Mouse (Mus musculus): Measurements from ENCODE around the gene Eif4a1. TPM values are rescaled to one million over a fixed set of nuclear protein-coding genes. Genes with fewer than 3 reads are reported as not detected.

Gene Eif4a1
- polyA plus RNA-seq, 1 experiment from 2014 or later = 625 TPM

DNA sequence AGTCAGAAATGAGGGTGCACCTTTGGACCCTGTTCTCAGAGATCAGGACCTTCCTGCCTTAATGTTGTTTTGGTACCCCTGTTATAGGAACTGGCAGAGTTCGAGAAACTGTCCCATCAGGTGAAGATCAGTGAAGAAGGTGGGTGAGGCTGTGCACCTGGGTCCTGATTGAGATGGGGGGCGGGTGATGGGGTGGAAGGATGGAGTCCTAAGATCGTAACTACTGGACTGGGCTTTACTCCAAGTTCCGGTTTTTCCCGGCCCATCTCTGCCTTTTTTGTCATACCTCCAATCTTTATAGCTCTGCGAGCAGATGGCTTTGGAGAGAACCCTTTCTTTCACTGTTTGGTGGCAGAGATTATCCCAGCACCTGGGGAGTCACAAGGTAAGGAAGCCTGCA, 49.8 kb downstream of the Eif4a1 start:
- Histone ChIP-seq H3K9ac (peak overlapping the region; percentile 79), H3K9me3 (no peaks in the 10 kb centered on the region), H3K4me1 (peaks cover 9% of the 10 kb centered on the region; the same call in 1 of the 2 replicates), H3K36me3 (no peaks in the 10 kb centered on the region), H3K4me3 (peak overlapping the region; percentile 54), H3K27me3 (no peaks in the 10 kb centered on the region), H3K4me2 (peak overlapping the region; percentile 64), H3K27ac (peak overlapping the region; percentile 63)
- ATAC-seq (ENCODE audit: insufficient number of reproducible peaks, insufficient read depth, low FRiP score, low TSS enrichment, low read depth) = no peak
- WGBS = 34% methylated on average over 6 of the region's 6 CpGs

DNA sequence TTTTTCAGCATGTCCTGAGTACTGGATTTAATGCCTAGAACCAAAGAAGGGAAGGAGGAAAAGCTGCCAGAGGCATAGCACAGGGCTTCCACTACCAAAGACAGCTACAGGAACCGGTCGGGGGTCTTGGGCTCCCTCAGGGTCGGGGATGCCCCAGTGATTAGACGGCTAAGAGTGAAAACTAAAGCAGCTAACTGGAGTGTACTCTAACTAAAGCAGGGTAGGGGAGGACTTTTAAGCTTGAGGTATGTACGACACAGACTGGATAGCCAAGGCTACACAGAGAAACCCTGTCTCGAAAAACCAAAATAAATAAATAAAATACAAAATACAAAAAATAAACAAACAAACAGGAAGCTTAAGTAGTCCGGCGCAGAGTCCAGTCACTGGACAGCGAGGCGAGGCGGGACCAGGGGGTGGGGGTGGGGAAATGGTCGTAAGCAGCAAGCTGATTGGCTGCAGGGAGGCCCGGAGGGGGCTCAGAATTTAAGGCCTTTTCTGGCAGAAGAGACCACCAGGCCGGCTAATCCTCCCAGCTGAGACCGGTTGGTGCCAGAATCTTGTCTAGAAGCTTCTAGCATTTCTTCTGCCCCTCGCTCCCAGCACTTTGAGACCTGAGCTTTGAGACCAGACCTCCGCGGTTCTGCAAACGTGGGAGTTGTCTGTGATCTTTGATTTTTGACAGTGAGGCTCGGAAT, 50.5 kb downstream of the Eif4a1 start, which contains the start of gene Sat2:
TSS of gene Sat2 (plus strand) at position 454 of the 698 bp plus-strand sequence.
- ATAC-seq (ENCODE audit: insufficient number of reproducible peaks, insufficient read depth, low FRiP score, low TSS enrichment, low read depth) = peak; percentile 71; the same call in 1 of the 2 replicates
- peak within 1 kb of the TSS; percentile 79 for H3K9ac ChIP-seq
- H3K27ac ChIP-seq = peak within 1 kb of the TSS; percentile 63
- H3K4me1 ChIP-seq = peaks cover 9% of the 10 kb centered on the region; the same call in 1 of the 2 replicates
- H3K36me3 ChIP-seq = no peaks in the 10 kb centered on the region
- 1% methylated on average over 20 of the region's 20 CpGs for WGBS
- peak within 1 kb of the TSS; percentile 64 for H3K4me2 ChIP-seq
- H3K27me3 ChIP-seq = no peaks in the 10 kb centered on the region
- peak within 1 kb of the TSS; percentile 54 for H3K4me3 ChIP-seq
- H3K9me3 ChIP-seq = no peaks in the 10 kb centered on the region

DNA sequence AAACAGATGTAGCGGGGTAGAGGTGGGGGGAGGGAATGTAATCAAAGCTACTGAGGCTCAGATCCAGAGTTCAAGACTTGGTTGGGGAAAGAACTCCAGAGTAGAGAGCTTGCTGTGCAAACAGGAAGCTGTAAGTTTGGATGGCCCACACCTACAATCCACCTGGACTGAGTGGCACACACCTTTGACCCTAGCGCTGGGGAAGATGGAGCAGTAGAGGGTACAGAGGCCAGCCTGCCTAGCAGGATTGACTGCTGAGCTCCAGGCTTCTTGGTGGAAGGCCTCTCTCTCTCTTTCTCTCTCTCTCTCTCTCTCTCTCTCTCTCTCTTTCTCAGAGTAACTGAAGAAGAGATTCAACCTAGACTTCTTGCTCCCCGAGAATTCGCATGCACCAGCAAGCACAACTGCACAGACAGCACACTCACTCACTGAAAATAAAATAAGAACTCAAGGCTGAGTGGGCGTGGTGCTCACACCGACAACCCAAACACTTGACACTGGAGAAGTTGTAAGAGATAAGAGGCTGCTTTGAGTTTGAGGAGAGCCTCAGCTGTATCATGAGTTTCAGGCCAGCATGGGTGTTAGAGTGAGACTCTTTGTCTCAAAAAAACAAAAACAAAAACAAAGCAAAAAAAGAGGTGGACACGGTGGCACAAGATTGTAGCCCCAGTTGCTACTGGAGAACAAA, 51.7 kb downstream of the Eif4a1 start:
- ATAC-seq (ENCODE audit: insufficient number of reproducible peaks, insufficient read depth, low FRiP score, low TSS enrichment, low read depth) = no peak
- Histone ChIP-seq H3K9ac (no peak overlapping the region), H3K27ac (no peak overlapping the region), H3K4me3 (no peak overlapping the region), H3K4me2 (no peak overlapping the region), H3K4me1 (peaks cover 9% of the 10 kb centered on the region; the same call in 1 of the 2 replicates), H3K9me3 (no peaks in the 10 kb centered on the region), H3K36me3 (no peaks in the 10 kb centered on the region), H3K27me3 (no peaks in the 10 kb centered on the region)
- 81% methylated on average over 7 of the region's 7 CpGs for WGBS

DNA sequence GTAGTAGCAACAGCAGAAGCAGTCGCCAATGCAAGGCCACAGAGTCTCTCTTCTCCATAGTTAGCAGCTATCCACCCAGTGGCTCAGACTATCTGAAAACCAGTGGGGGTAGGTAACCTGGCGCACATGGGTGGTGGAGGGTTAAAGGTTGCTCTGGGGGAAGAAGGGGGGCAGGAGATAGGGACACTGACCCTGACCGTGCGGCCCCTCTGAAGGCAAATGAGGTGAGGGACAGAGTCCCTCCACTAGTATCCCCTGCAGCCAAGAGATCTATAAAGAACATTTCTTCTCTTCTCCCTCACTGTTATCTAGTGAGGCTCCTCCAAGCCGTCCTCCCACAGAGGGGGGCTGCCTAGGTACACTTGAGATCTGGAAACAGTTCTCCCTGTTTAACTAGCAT, 54.4 kb downstream of the Eif4a1 start, which contains the start of gene Shbg:
TSS of gene Shbg (minus strand) at position 101 of the 400 bp plus-strand sequence.
- no peaks in the 10 kb centered on the region for H3K9me3 ChIP-seq
- WGBS = 64% methylated on average over 5 of the region's 5 CpGs
- ATAC-seq (ENCODE audit: insufficient number of reproducible peaks, insufficient read depth, low FRiP score, low TSS enrichment, low read depth) = no peak
- H3K27ac ChIP-seq = no peak within 1 kb of the TSS
- H3K27me3 ChIP-seq = no peaks in the 10 kb centered on the region
- H3K9ac ChIP-seq = peak within 1 kb of the TSS; percentile 45; the same call in 1 of the 2 replicates
- H3K4me3 ChIP-seq = no peak within 1 kb of the TSS
- no peaks in the 10 kb centered on the region for H3K36me3 ChIP-seq
- H3K4me1 ChIP-seq = peaks cover 7% of the 10 kb centered on the region
- no peak within 1 kb of the TSS for H3K4me2 ChIP-seq

MicroRNAs encoded within 50 kb of the gene (microRNA counts, 519-probe panel; counts per million panel counts)
- microRNA mmu-miR-1934 (236 counts per million, percentile 44 among the panel's probes with 10 or more counts), microRNA mmu-miR-467f (2,200 counts per million, percentile 55 among the panel's probes with 10 or more counts)

Small RNA genes within 50 kb of the gene (microRNA-seq; reads per million reads assigned to microRNA genes)
- gene Mir1934 (4.4 reads per million, percentile 17 among the genes with 10 or more reads in this experiment), gene Mir467f (not detected)

Other genes starting within 250 kb of the Eif4a1 start
- gene Dnah2, start 123.3 kb downstream of the Eif4a1 start, polyA plus RNA-seq (2015; fragmentation: Nextera tagmentation; extraction: Ambion mirVana) = 4.2 and 4.4 TPM in 2 replicates
- 43.4 and 46.3 TPM in 2 replicates for gene Efnb3, start 112.2 kb downstream of the Eif4a1 start, polyA plus RNA-seq (2015; fragmentation: Nextera tagmentation; extraction: Ambion mirVana)
- gene Wrap53, start 92.2 kb downstream of the Eif4a1 start, polyA plus RNA-seq (2015; fragmentation: Nextera tagmentation; extraction: Ambion mirVana) = 26.9 TPM in 2 replicates
- gene Trp53, start 92.1 kb downstream of the Eif4a1 start, polyA plus RNA-seq (2015; fragmentation: Nextera tagmentation; extraction: Ambion mirVana) = 160 and 186 TPM in 2 replicates
- 7.9 and 8.3 TPM in 2 replicates for gene Atp1b2, start 66.5 kb downstream of the Eif4a1 start, polyA plus RNA-seq (2015; fragmentation: Nextera tagmentation; extraction: Ambion mirVana)
- 0.50 TPM in 1 of 2 replicates, not detected in the other for gene Shbg, start 54.5 kb downstream of the Eif4a1 start, polyA plus RNA-seq (2015; fragmentation: Nextera tagmentation; extraction: Ambion mirVana)
- gene Sat2, start 50.4 kb downstream of the Eif4a1 start, polyA plus RNA-seq (2015; fragmentation: Nextera tagmentation; extraction: Ambion mirVana) = 23.8 and 28.2 TPM in 2 replicates
- 36.6 and 44.1 TPM in 2 replicates for gene Fxr2, start 39.4 kb downstream of the Eif4a1 start, polyA plus RNA-seq (2015; fragmentation: Nextera tagmentation; extraction: Ambion mirVana)
- gene Sox15, start 17.1 kb downstream of the Eif4a1 start, polyA plus RNA-seq (2015; fragmentation: Nextera tagmentation; extraction: Ambion mirVana) = 0.41 and 0.63 TPM in 2 replicates
- gene Mpdu1, start 9.8 kb downstream of the Eif4a1 start, polyA plus RNA-seq (2015; fragmentation: Nextera tagmentation; extraction: Ambion mirVana) = 54.3 and 74.9 TPM in 2 replicates
- gene Cd68, start 6.3 kb downstream of the Eif4a1 start, polyA plus RNA-seq (2015; fragmentation: Nextera tagmentation; extraction: Ambion mirVana) = 11.4 and 11.9 TPM in 2 replicates
- gene Senp3, start 9.7 kb upstream of the Eif4a1 start, polyA plus RNA-seq (2015; fragmentation: Nextera tagmentation; extraction: Ambion mirVana) = 119 and 122 TPM in 2 replicates
- 0.21 and 0.39 TPM in 2 replicates for gene Tnfsf13, start 13.4 kb upstream of the Eif4a1 start, polyA plus RNA-seq (2015; fragmentation: Nextera tagmentation; extraction: Ambion mirVana)
- 5.7 and 6.4 TPM in 2 replicates for gene Tnfsf12, start 23.4 kb upstream of the Eif4a1 start, polyA plus RNA-seq (2015; fragmentation: Nextera tagmentation; extraction: Ambion mirVana)
- 2.8 and 3.8 TPM in 2 replicates for gene Tnfsfm13, start 23.7 kb upstream of the Eif4a1 start, polyA plus RNA-seq (2015; fragmentation: Nextera tagmentation; extraction: Ambion mirVana)
- 27.3 and 31.3 TPM in 2 replicates for gene Polr2a, start 86.2 kb upstream of the Eif4a1 start, polyA plus RNA-seq (2015; fragmentation: Nextera tagmentation; extraction: Ambion mirVana)
- gene Slc35g3, start 89.5 kb upstream of the Eif4a1 start, polyA plus RNA-seq (2015; fragmentation: Nextera tagmentation; extraction: Ambion mirVana) = not detected in 2 replicates
- gene Zbtb4, start 93.5 kb upstream of the Eif4a1 start, polyA plus RNA-seq (2015; fragmentation: Nextera tagmentation; extraction: Ambion mirVana) = 3.5 and 4.8 TPM in 2 replicates
- 5.4 and 5.7 TPM in 2 replicates for gene Chrnb1, start 123.5 kb upstream of the Eif4a1 start, polyA plus RNA-seq (2015; fragmentation: Nextera tagmentation; extraction: Ambion mirVana)
- 3.6 TPM in 2 replicates for gene Fgf11, start 129.4 kb upstream of the Eif4a1 start, polyA plus RNA-seq (2015; fragmentation: Nextera tagmentation; extraction: Ambion mirVana)
- 4.0 and 4.7 TPM in 2 replicates for gene Tmem102, start 133.2 kb upstream of the Eif4a1 start, polyA plus RNA-seq (2015; fragmentation: Nextera tagmentation; extraction: Ambion mirVana)
- not detected in 2 replicates for gene Gm39566, start 142.9 kb upstream of the Eif4a1 start, polyA plus RNA-seq (2015; fragmentation: Nextera tagmentation; extraction: Ambion mirVana)
- gene Spem2, start 146.0 kb upstream of the Eif4a1 start, polyA plus RNA-seq (2015; fragmentation: Nextera tagmentation; extraction: Ambion mirVana) = not detected in 2 replicates
- 0.26 TPM in 1 of 2 replicates, not detected in the other for gene Spem1, start 149.8 kb upstream of the Eif4a1 start, polyA plus RNA-seq (2015; fragmentation: Nextera tagmentation; extraction: Ambion mirVana)
- gene Nlgn2, start 165.4 kb upstream of the Eif4a1 start, polyA plus RNA-seq (2015; fragmentation: Nextera tagmentation; extraction: Ambion mirVana) = 14.1 and 15.2 TPM in 2 replicates
- gene Tmem256, start 166.1 kb upstream of the Eif4a1 start, polyA plus RNA-seq (2015; fragmentation: Nextera tagmentation; extraction: Ambion mirVana) = 358 and 423 TPM in 2 replicates
- 145 and 154 TPM in 2 replicates for gene Plscr3, start 174.0 kb upstream of the Eif4a1 start, polyA plus RNA-seq (2015; fragmentation: Nextera tagmentation; extraction: Ambion mirVana)
- gene Tnk1, start 186.3 kb upstream of the Eif4a1 start, polyA plus RNA-seq (2015; fragmentation: Nextera tagmentation; extraction: Ambion mirVana) = 4.9 and 5.3 TPM in 2 replicates
- gene Tmem95, start 205.6 kb upstream of the Eif4a1 start, polyA plus RNA-seq (2015; fragmentation: Nextera tagmentation; extraction: Ambion mirVana) = not detected in 2 replicates
- gene Kctd11, start 209.0 kb upstream of the Eif4a1 start, polyA plus RNA-seq (2015; fragmentation: Nextera tagmentation; extraction: Ambion mirVana) = 3.8 and 4.4 TPM in 2 replicates
- 0.74 and 1.6 TPM in 2 replicates for gene Acap1, start 223.1 kb upstream of the Eif4a1 start, polyA plus RNA-seq (2015; fragmentation: Nextera tagmentation; extraction: Ambion mirVana)
- gene 2810408A11Rik, start 228.6 kb upstream of the Eif4a1 start, polyA plus RNA-seq (2015; fragmentation: Nextera tagmentation; extraction: Ambion mirVana) = 14.8 and 15.6 TPM in 2 replicates
- gene Neurl4, start 228.6 kb upstream of the Eif4a1 start, polyA plus RNA-seq (2015; fragmentation: Nextera tagmentation; extraction: Ambion mirVana) = 12.3 and 12.6 TPM in 2 replicates
- gene Gps2, start 241.5 kb upstream of the Eif4a1 start, polyA plus RNA-seq (2015; fragmentation: Nextera tagmentation; extraction: Ambion mirVana) = 79.5 and 85.5 TPM in 2 replicates
- 1,558 and 1,689 TPM in 2 replicates for gene Eif5a, start 249.5 kb upstream of the Eif4a1 start, polyA plus RNA-seq (2015; fragmentation: Nextera tagmentation; extraction: Ambion mirVana)

Data from embryonic facial prominence, embryonic 13.5 days (tissue).